Mouse (Mus musculus) midbrain, embryonic 11.5 days (tissue): Measurements from ENCODE around the gene Adgrb2. TPM values are rescaled to one million over a fixed set of nuclear protein-coding genes. Genes with fewer than 3 reads are reported as not detected.

Experiments used
- ATAC-seq: fragments of 200-750 bp; cut with Nextera tagmentation; 2 replicates; pipeline ENCODE4 v1.8.0; 2017; ENCODE audit warnings: moderate TSS enrichment, moderate library complexity; ENCODE audit not compliant: low FRiP score
- DNase-seq: peaks from one replicate; pipeline ENCODE4 v3.0.0; 2015; ENCODE audit warnings: low spot score; ENCODE audit errors: missing footprints
- H3K27ac ChIP-seq: fragments of 300-500 bp; sonication (generic); 2 replicates; pipeline ENCODE4 v1.5.1; 2014; ENCODE audit warnings: low read depth, low read length
- H3K27me3 ChIP-seq: fragments of 300-500 bp; sonication (generic); 2 replicates; pipeline ENCODE4 v1.6.1; 2014; ENCODE audit warnings: mild to moderate bottlenecking, low read length, moderate library complexity, mixed read lengths; ENCODE audit not compliant: control insufficient read depth, insufficient read depth
- H3K36me3 ChIP-seq: fragments of 300-500 bp; sonication (generic); 2 replicates; pipeline ENCODE4 v1.6.1; 2014; ENCODE audit warnings: mild to moderate bottlenecking, low read length, moderate library complexity, mixed read lengths; ENCODE audit not compliant: control insufficient read depth, insufficient read depth
- H3K4me1 ChIP-seq: fragments of 300-500 bp; sonication (generic); 2 replicates; pipeline ENCODE4 v1.6.1; 2014; ENCODE audit warnings: low read length; ENCODE audit not compliant: control insufficient read depth, insufficient read depth
- H3K4me2 ChIP-seq: fragments of 300-500 bp; sonication (generic); 2 replicates; pipeline ENCODE4 v1.6.1; 2014; ENCODE audit warnings: mild to moderate bottlenecking, moderate library complexity
- H3K4me3 ChIP-seq: fragments of 300-500 bp; sonication (generic); 2 replicates; pipeline ENCODE4 v1.5.1; 2014; ENCODE audit warnings: low read depth, low read length
- H3K9ac ChIP-seq: fragments of 300-500 bp; sonication (generic); 2 replicates; pipeline ENCODE4 v1.6.1; 2014; ENCODE audit warnings: low read length
- H3K9me3 ChIP-seq: fragments of 300-500 bp; sonication (generic); 2 replicates; pipeline ENCODE4 v1.6.1; 2016; ENCODE audit warnings: low read length; ENCODE audit not compliant: control insufficient read depth
- WGBS: fragments of 180-500 bp; shearing (Covaris S2); extraction: QIAGEN DNeasy Blood & Tissue Kit; methylation state at CpG from one replicate; pipeline ENCODE4 v1.1.7; 2014; 5-methylcytosine and 5-hydroxymethylcytosine counted together
- polyA plus RNA-seq: library from polyadenylated mRNA; unstranded; fragments of >200 nt; fragmentation: Nextera tagmentation; extraction: Ambion mirVana; gene quantifications from 2 replicates; pipeline ENCODE4 v1.2.1, GENCODE M21; 2014

Adgrb2 gene
- polyA plus RNA-seq, 1 experiment from 2014 or later = 3.0 TPM

GRCm38 (mm10) chr4:130033496-130033895, 48.8 kb downstream of the Adgrb2 start:
- Histone ChIP-seq H3K9ac (no peak overlapping the region), H3K36me3 (no peaks in the 10 kb centered on the region), H3K27ac (peak overlapping the region; percentile 6; the same call in 1 of the 2 replicates), H3K4me3 (no peak overlapping the region), H3K27me3 (no peaks in the 10 kb centered on the region; the same call in none of the 2 replicates), H3K4me2 (no peak overlapping the region), H3K4me1 (peaks cover 3% of the 10 kb centered on the region), H3K9me3 (0 out of 2 replicates have a peak, but pooled peaks cover 3% of the 10 kb centered on the region)
- DNase-seq (no peak), ATAC-seq (0 out of 2 replicates have a peak, but pooled peaks have one; percentile 24)
- 74% methylated on average over 7 of the region's 7 CpGs for WGBS

- H3K4me3 ChIP-seq = no peak overlapping the region
- ATAC-seq (peak; percentile 33; the same call in 1 of the 2 replicates), DNase-seq (peak; percentile 93)
- H3K36me3 ChIP-seq = no peaks in the 10 kb centered on the region
- no peak overlapping the region for H3K27ac ChIP-seq
- no peak overlapping the region for H3K9ac ChIP-seq
- 0 out of 2 replicates have a peak, but pooled peaks cover 3% of the 10 kb centered on the region for H3K9me3 ChIP-seq
- no peaks in the 10 kb centered on the region; the same call in none of the 2 replicates for H3K27me3 ChIP-seq
- 4% methylated on average over 7 of the region's 8 CpGs for WGBS
- peaks cover 3% of the 10 kb centered on the region for H3K4me1 ChIP-seq
- H3K4me2 ChIP-seq = no peak overlapping the region
Measured at GRCm38 (mm10) chr4:130036112-130036511, 51.4 kb downstream of the Adgrb2 start.

GRCm38 (mm10) chr4:130036573-130037401, 52.1 kb downstream of the Adgrb2 start:
- Histone ChIP-seq H3K27ac (no peak overlapping the region), H3K27me3 (no peaks in the 10 kb centered on the region; the same call in none of the 2 replicates), H3K9ac (no peak overlapping the region), H3K9me3 (no peaks in the 10 kb centered on the region), H3K4me1 (peaks cover 3% of the 10 kb centered on the region), H3K4me2 (no peak overlapping the region), H3K36me3 (no peaks in the 10 kb centered on the region), H3K4me3 (no peak overlapping the region)
- 18% methylated on average over 23 of the region's 23 CpGs for WGBS
- DNase-seq (peak; percentile 86), ATAC-seq (peak; percentile 30; the same call in 1 of the 2 replicates)

GRCm38 (mm10) chr4:130039351-130039750, 54.7 kb downstream of the Adgrb2 start:
- Histone ChIP-seq H3K9ac (no peak overlapping the region), H3K27ac (no peak overlapping the region), H3K27me3 (no peaks in the 10 kb centered on the region; the same call in 1 of the 2 replicates), H3K4me3 (no peak overlapping the region), H3K9me3 (no peaks in the 10 kb centered on the region), H3K36me3 (no peaks in the 10 kb centered on the region), H3K4me1 (peaks cover 3% of the 10 kb centered on the region), H3K4me2 (no peak overlapping the region)
- ATAC-seq = no peak
- 51% methylated on average over 5 of the region's 5 CpGs for WGBS
- no peak for DNase-seq

GRCm38 (mm10) chr4:130041076-130041475, 56.4 kb downstream of the Adgrb2 start:
- H3K4me2 ChIP-seq = no peak overlapping the region
- peaks cover 3% of the 10 kb centered on the region for H3K4me1 ChIP-seq
- H3K9me3 ChIP-seq = no peaks in the 10 kb centered on the region
- ATAC-seq (no peak), DNase-seq (no peak)
- no peak overlapping the region for H3K4me3 ChIP-seq
- H3K27ac ChIP-seq = no peak overlapping the region
- no peak overlapping the region for H3K9ac ChIP-seq
- 87% methylated on average over 11 of the region's 11 CpGs for WGBS
- H3K27me3 ChIP-seq = no peaks in the 10 kb centered on the region; the same call in 1 of the 2 replicates
- H3K36me3 ChIP-seq = no peaks in the 10 kb centered on the region

GRCm38 (mm10) chr4:130044211-130044610, 59.5 kb downstream of the Adgrb2 start:
- WGBS = 83% methylated on average over 9 of the region's 9 CpGs
- ATAC-seq (no peak), DNase-seq (no peak)
- H3K27ac ChIP-seq = no peak overlapping the region
- peaks cover 7% of the 10 kb centered on the region for H3K4me1 ChIP-seq
- no peaks in the 10 kb centered on the region for H3K36me3 ChIP-seq
- peaks cover 3% of the 10 kb centered on the region; the same call in 1 of the 2 replicates for H3K27me3 ChIP-seq
- H3K4me2 ChIP-seq = no peak overlapping the region
- no peak overlapping the region for H3K9ac ChIP-seq
- H3K9me3 ChIP-seq = no peaks in the 10 kb centered on the region
- no peak overlapping the region for H3K4me3 ChIP-seq

- peaks cover 3% of the 10 kb centered on the region; the same call in 1 of the 2 replicates for H3K27me3 ChIP-seq
- H3K4me3 ChIP-seq = no peak overlapping the region
- no peak overlapping the region for H3K27ac ChIP-seq
- H3K36me3 ChIP-seq = no peaks in the 10 kb centered on the region
- H3K4me1 ChIP-seq = peaks cover 7% of the 10 kb centered on the region
- ATAC-seq (no peak), DNase-seq (peak; percentile 89)
- H3K9me3 ChIP-seq = no peaks in the 10 kb centered on the region
- no peak overlapping the region for H3K4me2 ChIP-seq
- 19% methylated on average over 14 of the region's 14 CpGs for WGBS
- no peak overlapping the region for H3K9ac ChIP-seq
Measured at GRCm38 (mm10) chr4:130045609-130046008, 60.9 kb downstream of the Adgrb2 start.

GRCm38 (mm10) chr4:130047331-130048202, 62.9 kb downstream of the Adgrb2 start, which contains the start of gene Col16a1:
Col16a1 (plus strand) TSS chr4:130047840.
- H3K9me3 ChIP-seq = no peaks in the 10 kb centered on the region
- WGBS = 2% methylated on average over 42 of the region's 46 CpGs
- H3K4me3 ChIP-seq = peak within 1 kb of the TSS; percentile 28
- ATAC-seq = peak; percentile 44; the same call in 1 of the 2 replicates
- peak within 1 kb of the TSS; percentile 66 for H3K4me2 ChIP-seq
- H3K4me1 ChIP-seq = peaks cover 7% of the 10 kb centered on the region
- H3K27ac ChIP-seq = no peak within 1 kb of the TSS
- H3K36me3 ChIP-seq = no peaks in the 10 kb centered on the region
- H3K27me3 ChIP-seq = peaks cover 3% of the 10 kb centered on the region; the same call in 1 of the 2 replicates
- peak within 1 kb of the TSS; percentile 58 for H3K9ac ChIP-seq
- peak; percentile 93 for DNase-seq
